Mouse (Mus musculus) lung, adult 18-20 months (tissue): ENCODE results near the gene Smim1.
A peak's percentile ranks its signal among the peaks of the same experiment; 100 is the strongest.

ENCODE experiments used
- DNase-seq, 2 experiments: peaks; one replicate each; pipeline ENCODE4 v3.0.0; 2022; ENCODE audit warnings: mixed read lengths in 2 of 2

Gene Smim1

DNA sequence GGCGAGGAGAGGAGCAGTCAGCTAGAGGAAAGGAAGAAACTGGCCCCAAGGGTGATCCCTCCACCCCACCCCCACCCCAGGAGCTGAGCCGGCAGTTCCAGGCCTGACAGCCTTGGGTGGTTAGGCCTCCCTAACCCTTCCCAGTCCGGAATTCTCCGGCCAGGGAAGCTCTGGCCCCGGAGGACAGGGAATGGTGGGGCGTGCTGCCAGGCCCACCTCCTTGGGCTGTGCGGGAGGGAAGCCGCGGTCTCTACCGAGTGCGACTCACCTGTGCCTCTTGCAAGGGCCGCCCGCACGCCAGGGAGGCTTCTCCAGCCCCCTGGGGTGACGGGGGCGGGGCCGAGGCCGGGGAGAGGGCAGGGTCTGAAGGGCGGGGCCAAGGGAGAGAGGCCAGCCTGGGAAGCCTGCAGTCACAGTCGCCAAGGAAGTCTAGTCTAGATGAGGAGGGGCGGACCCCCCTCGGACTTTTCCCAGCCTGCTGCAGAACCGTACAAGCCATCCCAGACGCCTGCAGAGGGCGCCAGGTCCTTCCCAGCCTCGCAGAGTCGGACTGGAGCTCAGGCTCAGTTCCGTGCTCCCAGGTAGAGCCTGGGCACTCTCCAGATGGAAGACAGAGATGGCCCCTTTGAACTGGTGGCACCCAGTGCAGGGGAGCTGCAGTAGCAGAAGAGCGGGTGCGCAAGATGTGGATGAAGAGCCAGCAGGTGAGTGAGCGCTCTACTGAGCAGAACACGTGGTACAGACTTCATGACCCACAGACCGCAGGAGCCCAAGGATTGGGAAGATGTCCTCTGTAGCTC lies at the start of gene Smim1:
Gene Smim1 (minus strand): TSS at position 590 of the 800 bp plus-strand sequence.
- DNase-seq: peak; percentile 89 to 93

DNA sequence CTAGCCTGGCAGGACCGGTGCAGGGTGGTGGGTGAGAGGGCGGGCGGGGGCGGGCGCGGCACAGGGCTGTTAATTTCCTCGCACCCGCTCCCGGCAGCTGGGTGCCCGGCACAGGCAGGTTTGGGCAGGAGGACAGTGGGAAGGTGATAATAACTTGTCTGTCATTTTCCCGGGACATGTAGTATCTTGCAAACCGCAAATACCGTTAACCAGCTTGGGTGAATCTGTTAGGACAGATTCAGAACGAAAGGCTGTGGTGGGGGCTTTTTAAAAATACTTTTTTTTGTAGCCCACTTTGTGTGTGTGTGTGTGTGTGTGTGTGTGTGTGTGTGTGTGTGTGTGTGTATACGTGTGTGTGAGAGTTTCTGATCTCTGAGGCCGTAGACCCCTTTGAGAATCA lies 45.9 kb upstream of the Smim1 start:
- DNase-seq: no peak

DNA sequence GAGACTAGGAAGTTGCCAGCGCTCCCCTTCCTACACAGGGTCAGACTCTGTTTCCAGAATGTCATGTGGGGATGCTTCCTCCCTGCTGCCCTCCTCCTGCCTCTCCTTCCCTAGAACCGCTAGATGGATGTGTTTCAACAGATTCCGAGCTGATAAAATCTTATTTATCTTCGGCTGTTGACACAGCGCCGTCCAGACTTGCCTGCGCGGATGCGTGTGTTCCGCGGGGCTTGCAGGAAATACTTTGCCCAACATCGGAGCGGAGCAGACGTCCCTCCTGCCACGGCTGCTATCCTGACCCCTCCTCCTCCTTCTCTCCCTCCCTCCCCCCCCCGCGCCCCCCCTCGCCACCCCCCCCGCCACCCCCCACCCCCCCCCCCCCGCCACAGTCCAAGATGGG lies 45.5 kb upstream of the Smim1 start:
- no peak for DNase-seq

DNA sequence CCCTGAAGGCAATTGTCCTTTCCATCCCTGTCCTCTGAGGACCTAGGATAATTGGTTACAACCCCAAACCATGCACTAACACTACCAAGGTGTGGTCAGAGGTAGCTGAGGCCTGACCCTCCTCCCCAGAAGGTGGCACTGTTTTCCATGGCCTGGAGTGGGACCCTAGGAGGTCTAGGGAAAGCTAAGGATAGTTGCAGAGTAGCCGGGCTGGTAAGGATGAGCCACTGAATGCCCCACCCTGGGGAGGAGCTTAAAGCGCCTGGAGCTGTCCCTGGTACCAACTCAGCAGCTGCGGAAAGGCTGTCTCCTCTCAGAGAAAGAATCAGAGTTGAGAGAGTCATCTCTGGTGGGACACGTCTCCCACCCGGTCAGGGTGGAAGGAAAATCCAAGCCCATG lies 44.9 kb upstream of the Smim1 start:
- DNase-seq: peak in 1 of 2 experiments; percentile 14

DNA sequence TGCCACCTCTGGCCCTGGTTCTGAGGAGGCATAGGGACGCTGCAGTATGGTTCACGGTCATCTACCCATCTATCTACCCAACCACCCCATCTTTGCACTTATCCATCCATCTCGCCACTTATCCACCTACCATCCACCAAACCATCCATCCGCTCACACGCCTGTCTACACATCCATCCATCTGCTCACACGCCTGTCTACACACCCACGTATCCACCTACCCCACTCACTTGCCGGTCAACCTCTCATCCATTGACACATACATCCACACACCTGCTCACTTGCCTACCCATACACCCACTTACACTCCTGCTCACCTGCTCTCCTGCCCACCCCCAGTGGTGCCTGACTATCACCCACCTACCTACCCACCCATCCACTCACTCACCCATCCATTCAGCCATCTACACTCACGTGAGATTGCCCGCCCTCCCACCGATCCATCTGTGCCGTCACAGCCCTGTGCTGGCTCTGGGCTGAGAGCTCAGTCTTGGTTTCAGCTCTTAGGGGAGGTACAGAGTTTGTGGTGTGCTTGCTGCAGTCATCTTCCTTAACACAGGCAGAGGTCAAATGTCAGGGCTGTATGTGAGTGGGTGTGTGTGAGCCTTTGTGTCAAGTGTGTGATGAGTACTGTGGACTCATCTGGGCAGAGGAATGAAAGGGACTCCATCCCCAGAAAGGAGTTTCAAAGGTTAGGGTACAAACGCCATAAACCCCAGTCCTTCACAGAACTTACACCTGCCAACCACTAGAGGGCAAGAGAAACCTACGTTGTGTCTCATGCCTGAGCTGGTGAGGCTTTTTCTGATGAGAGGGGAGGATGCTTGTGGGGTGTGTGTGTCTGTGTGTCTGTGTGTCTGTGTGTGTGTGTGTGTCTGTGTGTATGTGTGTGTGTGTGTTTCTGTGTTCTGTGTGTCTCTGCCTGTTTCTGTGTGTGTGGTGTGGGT lies 39.1 kb upstream of the Smim1 start:
- no peak for DNase-seq

DNA sequence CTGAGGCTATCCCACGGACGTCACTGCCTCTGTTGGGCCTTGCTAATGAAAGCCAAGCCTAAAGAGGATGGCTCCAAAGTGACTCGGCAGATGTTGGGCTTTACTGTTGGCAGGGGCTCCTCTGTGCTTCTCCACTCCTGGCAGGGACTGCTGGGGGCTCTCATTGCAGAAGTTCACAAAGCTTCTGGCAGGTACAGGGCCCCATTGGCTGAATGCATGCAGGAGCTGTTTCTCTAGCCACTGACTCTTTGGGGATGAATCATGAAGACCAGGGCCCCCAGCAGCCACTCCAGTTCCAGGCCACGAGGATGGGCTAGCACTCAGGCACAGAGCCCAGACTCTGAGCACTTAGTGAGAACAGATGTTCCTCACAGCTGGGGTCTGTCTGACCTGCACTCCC lies 31.7 kb upstream of the Smim1 start:
- no peak for DNase-seq

DNA sequence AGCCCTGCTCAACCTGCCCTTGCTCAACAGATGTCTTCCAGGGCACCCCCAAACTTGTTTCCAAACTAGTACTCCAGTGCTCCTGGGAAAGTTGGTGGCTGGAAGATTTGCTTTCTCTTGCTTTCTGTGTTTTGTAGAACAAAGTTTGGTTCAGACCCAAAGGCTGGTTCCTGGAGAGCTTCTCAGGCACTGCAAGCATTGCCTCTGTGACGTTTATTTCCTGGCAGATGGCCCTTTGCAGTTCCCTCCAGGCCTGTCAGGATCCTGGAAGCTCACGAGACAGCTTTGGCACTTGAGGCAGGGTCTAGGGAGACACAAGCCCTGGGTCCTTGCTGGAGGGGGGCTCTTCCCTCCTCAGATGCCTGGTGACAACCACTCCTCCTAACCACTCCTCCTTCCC lies 30.6 kb upstream of the Smim1 start:
- no peak for DNase-seq

DNA sequence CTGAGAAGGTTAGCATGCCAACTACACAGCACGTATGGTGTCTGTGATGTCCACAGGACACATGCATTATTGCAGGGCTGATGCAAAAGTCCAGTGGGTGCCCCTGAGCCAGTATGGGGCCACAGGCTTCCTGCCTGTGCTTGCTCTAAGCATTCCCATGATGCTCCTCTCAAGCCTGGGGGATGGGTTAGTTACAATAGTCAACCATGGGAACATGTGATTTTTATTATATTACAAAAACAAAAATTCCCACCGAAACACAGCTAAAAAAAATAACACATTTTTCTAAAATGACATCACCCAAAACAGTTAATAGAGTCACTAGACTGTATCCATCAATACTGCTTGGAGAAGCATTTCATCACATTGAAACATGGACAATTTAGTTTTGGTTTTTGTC lies 30.0 kb upstream of the Smim1 start:
- DNase-seq: no peak

DNA sequence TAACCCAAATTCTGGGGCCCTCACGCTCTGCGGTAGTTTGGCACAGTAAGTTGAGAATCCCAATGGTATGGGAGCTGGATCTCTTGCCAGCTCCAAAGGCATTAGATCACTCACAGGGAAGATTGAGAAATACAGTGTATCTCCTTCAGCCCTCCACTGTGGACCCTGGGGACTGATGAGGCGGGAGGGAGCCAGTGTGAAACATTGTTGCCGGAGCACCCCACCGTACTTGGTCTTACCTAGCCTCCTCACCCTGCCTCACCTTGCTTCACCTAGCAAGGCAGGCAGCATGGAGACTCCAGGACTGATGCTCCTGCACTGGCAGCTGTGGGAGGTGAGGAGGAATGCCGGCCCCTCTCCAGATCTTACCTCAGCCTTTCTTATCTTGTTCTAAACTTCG lies 29.5 kb upstream of the Smim1 start:
- no peak for DNase-seq

DNA sequence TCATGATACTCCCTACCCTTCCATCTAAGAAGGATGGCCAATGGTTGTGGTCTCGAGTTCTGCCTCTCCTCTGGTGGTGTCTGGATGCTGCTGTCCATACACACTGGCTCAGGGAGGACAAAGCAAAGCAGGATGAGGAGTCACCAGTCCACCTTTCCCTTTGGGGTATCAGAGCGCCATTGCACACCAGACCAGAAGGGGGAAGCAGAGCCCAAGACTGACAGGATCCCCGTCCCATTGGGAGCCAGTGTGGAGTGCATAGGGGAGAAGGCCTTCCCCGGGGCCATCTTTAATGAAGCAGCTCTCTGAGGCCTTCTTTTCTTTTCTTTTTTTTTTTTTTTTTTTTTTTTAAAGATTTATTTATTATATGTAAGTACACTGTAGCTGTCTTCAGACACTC lies 27.0 kb upstream of the Smim1 start:
- DNase-seq: no peak

DNA sequence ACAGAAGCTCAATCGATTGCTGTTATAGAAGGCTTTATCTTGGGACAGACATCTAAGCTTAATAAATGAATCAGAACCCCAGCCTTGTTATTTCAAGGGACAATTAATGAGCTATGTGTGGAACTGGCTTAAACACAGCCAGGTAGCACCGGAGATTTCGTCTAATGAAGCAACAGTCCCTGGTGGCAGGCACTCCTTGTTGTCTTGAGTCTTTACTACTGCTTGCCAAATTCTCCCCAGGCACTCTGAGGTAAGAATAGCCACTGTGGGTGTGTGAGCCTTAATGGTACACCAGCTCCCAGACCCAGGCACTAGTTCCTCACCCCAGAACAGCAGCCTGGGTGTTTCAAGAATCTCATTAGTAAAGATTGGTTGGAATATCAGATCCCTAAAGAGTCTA lies 25.4 kb upstream of the Smim1 start:
- DNase-seq: no peak

DNA sequence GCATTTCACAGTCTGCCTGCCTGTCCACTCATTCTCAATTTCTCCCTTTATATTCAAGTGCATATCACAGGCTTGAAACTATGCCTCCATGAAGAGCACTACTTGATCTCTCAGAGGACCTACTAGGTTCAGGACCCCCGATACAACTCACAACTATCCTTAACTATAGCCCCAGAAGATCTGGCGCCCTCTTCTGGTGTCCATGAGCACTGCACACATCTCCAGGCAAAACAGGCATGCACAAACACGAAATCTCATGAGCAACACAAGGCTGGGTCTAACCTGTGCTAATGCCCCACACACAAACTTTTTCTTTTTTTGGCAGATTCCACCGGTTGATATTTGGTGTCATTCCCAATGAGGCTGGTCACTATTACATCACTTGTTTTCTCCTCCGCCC lies 19.8 kb upstream of the Smim1 start:
- no peak for DNase-seq

DNA sequence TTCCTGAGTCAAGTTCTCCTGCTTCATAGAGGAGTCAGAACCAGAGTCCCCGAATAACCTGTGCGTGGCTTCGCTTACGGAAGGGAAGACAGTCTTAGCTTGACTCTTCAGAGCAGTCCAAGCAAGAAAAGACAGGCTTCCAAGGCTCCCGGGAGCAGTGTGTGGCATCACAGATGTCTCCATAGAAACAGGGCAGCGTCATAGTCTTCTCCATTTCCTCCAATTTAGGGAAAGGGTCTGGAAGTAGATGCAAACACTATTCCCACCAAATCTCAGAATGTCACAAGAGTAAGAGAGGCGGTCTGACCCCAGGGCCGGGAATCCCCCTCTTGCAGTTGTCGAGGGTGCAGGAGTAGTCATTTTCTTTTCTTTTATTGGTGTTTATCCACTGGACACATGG lies 16.5 kb upstream of the Smim1 start, which contains the start of gene Ccdc27:
Gene Ccdc27 (minus strand): TSS at position 101 of the 400 bp plus-strand sequence.
- no peak for DNase-seq

DNA sequence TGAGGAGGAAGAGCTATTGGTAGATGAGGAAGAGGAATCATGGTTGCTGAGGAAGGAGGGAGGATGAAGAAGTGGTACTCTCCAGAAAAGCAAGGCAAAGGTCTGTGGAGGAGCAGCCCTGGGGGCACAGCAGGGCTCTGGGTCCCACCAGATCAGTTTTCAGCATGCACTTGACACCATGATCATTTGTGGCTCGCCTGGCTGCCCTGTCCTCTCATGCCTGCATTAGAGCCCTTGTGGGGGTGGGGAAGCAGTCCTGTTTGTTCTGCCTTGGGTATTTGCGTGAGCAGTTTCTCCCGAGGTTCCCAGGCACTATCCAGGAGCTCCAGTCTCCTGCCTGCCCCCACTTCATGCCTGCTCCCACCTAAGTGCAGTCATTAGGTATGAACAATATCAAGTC lies 11.1 kb upstream of the Smim1 start:
- DNase-seq: no peak

DNA sequence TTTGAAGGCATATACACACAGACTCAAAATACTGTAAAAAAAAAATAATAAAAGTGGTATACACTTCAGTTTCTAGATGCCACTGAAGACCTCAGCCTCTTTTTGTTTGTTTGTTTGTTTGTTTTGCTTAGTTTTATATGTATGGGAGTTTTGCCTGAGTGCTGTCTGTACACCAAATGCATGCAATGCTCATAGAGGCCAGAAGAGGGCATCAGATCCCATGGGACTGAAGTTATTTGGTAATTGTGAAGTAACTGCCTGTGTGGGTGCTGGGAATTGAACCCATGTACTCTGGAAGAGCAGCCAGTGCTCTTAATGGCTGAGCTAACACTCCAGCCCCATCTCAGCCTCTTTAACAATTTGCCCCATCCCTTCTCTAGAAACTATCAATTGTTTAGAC lies 2.6 kb upstream of the Smim1 start:
- DNase-seq: no peak

DNA sequence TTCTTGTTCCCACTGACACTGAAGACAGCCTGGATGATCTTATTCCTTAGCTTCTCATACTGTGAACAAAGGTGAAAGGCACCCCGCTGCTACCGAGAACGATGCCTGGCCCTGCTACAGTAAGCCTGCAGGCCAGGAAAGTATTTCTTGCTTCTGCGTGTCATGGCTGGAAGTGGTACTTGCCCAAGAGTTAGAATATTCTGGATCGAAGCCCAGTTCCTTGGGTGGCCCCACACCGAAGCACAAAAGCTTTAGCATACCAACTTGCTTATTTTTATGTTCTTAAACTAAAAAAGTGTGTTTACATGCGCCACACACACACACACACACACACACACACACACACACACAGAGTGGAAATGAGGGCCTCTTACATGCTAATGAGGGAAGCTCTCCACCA lies 2.0 kb upstream of the Smim1 start:
- no peak for DNase-seq

DNA sequence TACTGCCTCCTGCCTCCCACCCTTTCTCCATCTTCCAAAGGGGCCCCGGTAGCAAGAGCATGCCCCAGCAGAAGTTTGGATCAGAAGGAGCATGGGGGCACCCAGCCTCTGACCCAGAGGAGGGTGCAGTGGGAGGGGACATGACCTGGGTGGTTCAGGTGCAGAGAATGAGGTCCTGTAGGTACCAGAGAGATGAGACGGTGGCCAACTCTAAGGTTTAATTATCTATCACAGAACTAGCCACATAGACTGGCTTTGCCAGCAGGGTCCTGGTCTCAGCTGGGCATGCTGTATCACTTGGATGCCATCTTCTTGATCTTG lies 371 bp upstream of the Smim1 start:
- DNase-seq: no peak

DNA sequence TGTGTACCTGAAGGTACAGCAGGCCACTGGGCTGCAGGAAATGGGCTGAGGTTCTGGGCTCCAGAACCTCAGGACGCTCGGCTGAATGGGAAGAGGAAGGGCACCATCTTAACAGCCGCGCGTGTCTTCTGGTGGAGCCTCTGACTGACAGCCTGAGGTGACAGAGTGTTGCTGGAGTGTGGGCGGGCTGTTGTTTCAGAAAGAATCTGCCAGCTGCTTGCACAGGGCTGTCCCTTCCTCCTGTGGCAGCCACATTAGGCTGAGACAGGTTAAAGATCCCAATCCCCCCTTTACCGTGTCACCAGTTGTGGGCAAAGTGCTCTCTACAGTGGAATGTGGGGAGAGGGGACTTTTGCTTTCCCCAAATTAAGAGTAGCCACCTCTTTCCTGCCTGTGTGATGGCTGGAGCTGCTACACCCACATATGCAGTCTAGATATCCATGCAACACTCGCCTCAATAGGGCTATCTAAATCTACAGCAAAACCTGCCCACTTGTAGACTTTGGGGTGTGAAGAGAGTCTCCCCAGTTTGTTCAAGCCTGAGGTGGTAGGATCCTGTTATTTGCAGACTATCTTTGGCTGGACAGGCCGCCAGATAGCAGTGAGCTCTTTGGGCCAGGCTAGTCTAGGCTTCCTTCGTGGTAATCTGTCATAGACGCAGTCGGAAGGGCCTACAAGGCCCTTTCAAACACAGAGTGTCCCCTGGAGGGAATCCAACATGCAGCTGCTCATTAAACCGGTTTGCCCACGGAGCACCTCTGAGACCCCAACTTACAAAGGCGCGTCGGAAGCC lies 1.1 kb downstream of the Smim1 start:
- DNase-seq: peak in 1 of 2 experiments; percentile 43

DNA sequence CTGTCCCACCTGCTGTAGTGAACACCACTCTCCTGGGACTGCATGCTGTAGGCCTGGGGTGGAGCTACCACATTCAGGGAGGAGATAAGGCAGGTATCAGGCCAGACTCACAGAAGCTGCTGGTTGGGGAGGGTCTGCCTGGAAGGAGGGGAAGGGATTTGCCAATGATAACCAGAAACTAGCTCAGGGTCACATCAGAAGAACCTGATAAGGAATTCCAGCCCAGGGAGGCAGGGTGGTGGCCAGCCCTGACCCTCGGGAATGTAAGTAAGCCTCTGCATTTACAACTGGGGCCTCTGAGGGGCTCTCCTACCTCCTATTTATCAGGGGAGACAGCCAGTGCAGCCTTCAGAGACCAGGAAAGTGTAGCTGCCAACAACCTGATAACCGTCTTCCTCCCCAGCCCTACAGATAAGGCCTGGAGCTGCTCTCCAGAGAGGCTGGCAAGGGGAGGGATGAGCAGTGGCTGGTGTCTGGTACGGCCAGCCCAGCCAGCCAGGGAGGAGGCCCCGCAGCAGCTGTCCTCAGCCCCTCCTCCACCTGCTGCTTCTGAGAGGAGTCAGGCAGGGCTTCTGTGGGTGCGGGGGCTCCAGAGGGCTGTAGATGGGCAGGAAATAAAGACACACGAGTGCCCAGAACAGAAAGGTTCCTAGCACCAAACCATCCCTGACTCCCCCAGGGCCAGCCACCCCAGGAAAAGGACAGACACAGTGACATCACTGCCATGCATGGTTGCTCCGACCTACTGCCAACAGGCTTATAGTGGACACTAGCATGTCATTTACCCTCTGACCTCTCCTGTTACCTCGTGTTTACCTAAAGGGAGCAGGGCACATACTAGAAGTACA lies 2.1 kb downstream of the Smim1 start:
- DNase-seq: peak in 1 of 2 experiments; percentile 37

DNA sequence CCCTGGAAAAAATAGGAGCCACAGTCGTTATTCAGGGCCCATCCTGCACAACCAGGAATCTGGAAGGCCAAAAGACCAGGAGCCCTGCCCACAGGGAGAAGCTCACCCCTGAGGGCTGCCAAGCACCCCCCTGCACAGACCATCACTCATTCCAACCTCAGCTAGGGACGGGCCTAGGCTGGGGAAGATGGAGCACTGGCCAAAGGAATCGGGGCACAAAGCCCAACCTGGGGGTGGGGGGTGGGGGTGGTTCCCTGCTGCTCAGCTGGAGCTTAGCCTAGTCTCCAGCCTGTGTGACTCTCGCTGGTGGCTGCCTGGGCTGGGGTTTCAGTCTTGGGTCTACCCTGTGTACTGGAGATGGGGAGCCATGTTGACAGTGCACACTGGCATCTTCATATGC lies 3.2 kb downstream of the Smim1 start:
- no peak for DNase-seq

DNA sequence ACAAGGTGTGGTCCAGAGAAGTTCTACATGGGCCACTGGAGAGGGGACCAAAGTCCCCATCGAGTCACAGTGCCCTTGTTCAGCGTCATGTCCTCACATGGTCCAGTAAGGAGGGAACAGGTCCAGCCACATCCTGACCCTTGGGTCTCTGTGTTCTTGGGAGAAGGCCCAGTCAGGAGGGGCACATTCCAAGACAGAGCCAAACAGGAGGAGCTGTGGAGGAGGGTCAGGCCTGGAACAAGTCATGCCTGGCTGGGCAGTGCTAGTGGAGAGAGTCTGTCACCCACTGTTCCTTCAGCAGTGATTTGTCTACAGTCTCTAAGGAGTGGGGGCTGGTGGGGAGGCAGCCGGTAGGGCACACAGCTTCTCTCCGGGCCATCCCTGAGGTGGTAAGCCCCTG lies 3.6 kb downstream of the Smim1 start:
- peak; percentile 88 to 94 for DNase-seq

DNA sequence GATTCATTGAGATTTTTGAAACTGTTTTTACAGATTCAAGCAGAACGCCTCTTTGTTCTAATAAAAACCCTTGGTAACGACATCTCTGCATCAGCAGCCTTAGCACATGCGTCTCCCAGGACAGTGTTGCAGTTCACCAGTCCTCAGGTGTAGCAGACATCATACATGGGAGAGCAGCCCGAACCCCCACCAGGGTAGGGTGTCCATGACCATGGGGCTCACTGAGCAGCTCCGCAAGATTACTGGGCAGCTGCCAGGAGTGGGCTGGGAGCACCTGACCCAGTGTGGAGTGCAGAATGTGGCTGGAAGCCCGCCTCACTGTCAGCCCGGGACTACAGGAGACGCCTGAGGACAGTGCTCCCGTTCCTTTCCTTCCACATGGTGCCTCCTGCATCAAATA lies 4.6 kb downstream of the Smim1 start:
- peak in 1 of 2 experiments; percentile 44 for DNase-seq
